ENCODE assay signal across 9 mouse cellular contexts in genomic region chr2:170131981-170132460, GRCm38 (mm10). TPM values are rescaled to one million over a fixed set of nuclear protein-coding genes. Genes with fewer than 3 reads are reported as not detected.
A peak's percentile ranks its signal among the peaks of the same experiment; 100 is the strongest.
DNase-seq lines count a peak whose midpoint lies in the region; ATAC-seq and TF ChIP-seq lines count a peak whose summit lies in the region.
"Had no signal": no experiment of that assay in that cellular context is flagged by ENCODE, and none has a peak within 500 bp of the region (broad histone marks: within the 10 kb centered on the region; RNA-seq: fewer than 3 reads in every experiment).

No protein-coding gene starts in this region.

- H3K27me3 ChIP-seq in heart, adult 2 months (ENCODE audit: control insufficient read depth, insufficient read depth, low read length) = no peaks in the 10 kb centered on the region
- H3K27me3 ChIP-seq in CH12.LX (replicated peaks) = no peaks in the 10 kb centered on the region
- no peaks in the 10 kb centered on the region for H3K27me3 ChIP-seq in forebrain, embryonic 16.5 days (replicated peaks; ENCODE audit: control insufficient read depth, insufficient read depth, low read length)
- H3K27me3 ChIP-seq in liver, embryonic 14.5 days (ENCODE audit: control insufficient read depth, insufficient read depth, low read length) = no peaks in the 10 kb centered on the region
- H3K27me3 ChIP-seq: Patski had no signal

- in situ Hi-C loops in CH12.LX (cut with MboI; ENCODE audit: low pct_ligation_motif_present, low pct_unique_long_range_greater_than_20kb, low sequenced_read_pairs) = no loop called here

- no peak for TF ChIP-seq CTCF in heart, adult 2 months (IDR thresholded peaks at IDR 0.05)
- TF ChIP-seq CTCF in CH12.LX (conservative IDR thresholded peaks at IDR 0.05 in 1 of 2, IDR thresholded peaks at IDR 0.05 in 1 of 2; ENCODE audit: low read depth in 2 of 2, low read length in 2 of 2) = no peak
- no peak for TF ChIP-seq CTCF in liver, embryonic 14.5 days (IDR thresholded peaks at IDR 0.05; ENCODE audit: low read depth)

- no peak for DNase-seq in heart, adult 2 months
- DNase-seq in heart, adult 8-10 months (ENCODE audit: low spot score) = no peak
- peak; percentile 38 for DNase-seq in CH12.LX (ENCODE audit: extremely low read depth)
- peak in 1 of 3 experiments; percentile 49 for DNase-seq in liver, embryonic 14.5 days (ENCODE audit: low read depth in 3 of 3, low spot score in 3 of 3)
- DNase-seq in cerebellum, adult 9-11 months = no peak
- DNase-seq in cerebellum, adult 18-20 months = no peak
- DNase-seq in frontal cortex, postnatal 25 days (ENCODE audit: low spot score in 2 of 2) = no peak

- ATAC-seq in forebrain, embryonic 16.5 days = no peak
- ATAC-seq in liver, embryonic 14.5 days (ENCODE audit: insufficient read depth) = no peak

- H3K4me2 ChIP-seq in CH12.LX (ENCODE audit: insufficient read depth, low read depth, poor library complexity, severe bottlenecking) = peak overlapping the region; percentile 44
- peak overlapping the region; percentile 56 for H3K4me2 ChIP-seq in forebrain, embryonic 16.5 days (ENCODE audit: low read length)
- peak overlapping the region; percentile 83 for H3K4me2 ChIP-seq in liver, embryonic 14.5 days (ENCODE audit: low read depth)

- H3K9me3 ChIP-seq in CH12.LX (replicated peaks; ENCODE audit: low read length) = no peaks in the 10 kb centered on the region
- H3K9me3 ChIP-seq in forebrain, embryonic 16.5 days (ENCODE audit: control insufficient read depth, low read length) = no peaks in the 10 kb centered on the region
- no peaks in the 10 kb centered on the region for H3K9me3 ChIP-seq in liver, embryonic 14.5 days (ENCODE audit: control insufficient read depth, low read length)

- dilution Hi-C loops in CH12.LX (cut with MboI; ENCODE audit: extremely low pct_ligation_motif_present, extremely low pct_unique_long_range_greater_than_20kb, low sequenced_read_pairs) = no loop called here

- H3K9ac ChIP-seq in heart, adult 2 months (ENCODE audit: low read depth, low read length) = no peak overlapping the region; the same call in 1 of the 2 replicates
- peak overlapping the region; percentile 82 for H3K9ac ChIP-seq in CH12.LX (ENCODE audit: insufficient read depth, low read depth)
- 0 out of 2 replicates have a peak overlapping the region, but pooled peaks have one; percentile 29 for H3K9ac ChIP-seq in forebrain, embryonic 16.5 days (replicated peaks; ENCODE audit: low read depth, low read length)
- peak overlapping the region; percentile 44 for H3K9ac ChIP-seq in liver, embryonic 14.5 days (replicated peaks)

- WGBS in heart, adult 2 months = 5% methylated on average over 10 of the region's 10 CpGs
- 3% methylated on average over 10 of the region's 10 CpGs for WGBS in forebrain, embryonic 16.5 days
- WGBS in liver, embryonic 14.5 days (ENCODE audit: insufficient replicate concordance) = 6% methylated on average over 10 of the region's 10 CpGs

- H3K27ac ChIP-seq in heart, adult 2 months = peak overlapping the region; percentile 91
- no peak overlapping the region for H3K27ac ChIP-seq in CH12.LX (ENCODE audit: insufficient read depth, low read depth)
- peak overlapping the region; percentile 63; the same call in 1 of the 2 replicates for H3K27ac ChIP-seq in forebrain, embryonic 16.5 days (ENCODE audit: low read length)
- H3K27ac ChIP-seq in liver, embryonic 14.5 days = peak overlapping the region; percentile 72

- intact Hi-C loops in heart, adult 2 months (cut with DNase I) = loop anchor here (2.0 to 5.0 kb wide), 2 partner anchors 77 to 380 kb away; no protein-coding TSS in a partner anchor

- H3K4me3 ChIP-seq in heart, adult 2 months = peak overlapping the region; percentile 70
- peak overlapping the region; percentile 28 to 97 (median 78) for H3K4me3 ChIP-seq in CH12.LX (replicated peaks in 1 of 3; ENCODE audit: low read depth in 2 of 3, low read length in 2 of 3, poor library complexity in 1 of 3)
- H3K4me3 ChIP-seq in forebrain, embryonic 16.5 days (replicated peaks; ENCODE audit: low read length) = peak overlapping the region; percentile 58
- H3K4me3 ChIP-seq in liver, embryonic 14.5 days (ENCODE audit: insufficient read depth in 1 of 2, low read depth in 2 of 2, low read length in 2 of 2) = peak overlapping the region; percentile 81 to 99

- no peak for TF ChIP-seq POLR2A in heart, adult 2 months (IDR thresholded peaks at IDR 0.05; ENCODE audit: insufficient read depth, low read depth, low read length)
- TF ChIP-seq POLR2A in CH12.LX (IDR thresholded peaks at IDR 0.05; ENCODE audit: low read depth, low read length) = peak; percentile 41; the same call in 1 of the 2 replicates

- no peak for TF ChIP-seq RAD21 in CH12.LX (IDR thresholded peaks at IDR 0.05; ENCODE audit: low read depth, low read length)

- H3K4me1 ChIP-seq in heart, adult 2 months (ENCODE audit: control insufficient read depth, insufficient read depth, low read length) = peaks cover 14% of the 10 kb centered on the region
- peaks cover 9 to 26% of the 10 kb centered on the region in 2 experiments for H3K4me1 ChIP-seq in CH12.LX (ENCODE audit: control insufficient read depth in 1 of 2, insufficient read depth in 2 of 2)
- peaks cover 48% of the 10 kb centered on the region for H3K4me1 ChIP-seq in forebrain, embryonic 16.5 days (replicated peaks; ENCODE audit: control insufficient read depth, insufficient read depth, low read length)
- peaks cover 48 to 58% of the 10 kb centered on the region in 2 experiments for H3K4me1 ChIP-seq in liver, embryonic 14.5 days (replicated peaks; ENCODE audit: control insufficient read depth in 2 of 2, insufficient read depth in 2 of 2, low read length in 1 of 2)

- H3K36me3 ChIP-seq in heart, adult 2 months (ENCODE audit: control insufficient read depth, insufficient read depth, low read length) = peaks cover 21% of the 10 kb centered on the region
- H3K36me3 ChIP-seq in CH12.LX (replicated peaks in 1 of 2; ENCODE audit: control insufficient read depth in 1 of 2, insufficient read depth in 1 of 2, low read length in 1 of 2) = no peaks in the 10 kb centered on the region
- no peaks in the 10 kb centered on the region for H3K36me3 ChIP-seq in forebrain, embryonic 16.5 days (ENCODE audit: control insufficient read depth, insufficient read depth)
- no peaks in the 10 kb centered on the region for H3K36me3 ChIP-seq in liver, embryonic 14.5 days (replicated peaks; ENCODE audit: control insufficient read depth, insufficient read depth, low read depth)

- peaks cover 4% of the 10 kb centered on the region for H3K79me2 ChIP-seq in heart, adult 2 months (replicated peaks; ENCODE audit: control insufficient read depth, insufficient read depth, low read length)
- H3K79me2 ChIP-seq in CH12.LX (replicated peaks; ENCODE audit: control insufficient read depth, extremely low read depth, insufficient read depth, poor library complexity, severe bottlenecking) = peaks cover 22% of the 10 kb centered on the region

- TF ChIP-seq EP300 in heart, adult 2 months (IDR thresholded peaks at IDR 0.05; ENCODE audit: insufficient read depth, low read depth, low read length) = no peak
- no peak; the same call in 1 of the 2 replicates for TF ChIP-seq EP300 in CH12.LX (IDR thresholded peaks at IDR 0.05; ENCODE audit: low read length)
- TF ChIP-seq EP300 in liver, embryonic 14.5 days (IDR thresholded peaks at IDR 0.05; ENCODE audit: low read depth) = no peak

TF ChIP-seq in CH12.LX, 34 proteins besides CTCF, POLR2A, EP300 and RAD21 (continues in another document):
- 0 out of 2 replicates have a peak, but pooled peaks have one; percentile 40 for TF ChIP-seq TCF12 (IDR thresholded peaks at IDR 0.05; ENCODE audit: low read depth, low read length)
- TF ChIP-seq MXI1 (IDR thresholded peaks at IDR 0.05; ENCODE audit: low read depth, low read length) = no peak
- no peak for TF ChIP-seq JUND (conservative IDR thresholded peaks at IDR 0.05; ENCODE audit: low read depth, low read length)
- peak; percentile 48 for TF ChIP-seq ZNF384 (IDR thresholded peaks at IDR 0.05; ENCODE audit: low read depth, low read length)
- peak; percentile 59 for TF ChIP-seq HCFC1 (IDR thresholded peaks at IDR 0.05; ENCODE audit: low read depth, low read length)
- TF ChIP-seq MEF2A (IDR thresholded peaks at IDR 0.05; ENCODE audit: borderline replicate concordance, low read depth, low read length) = peak; percentile 47; the same call in 1 of the 2 replicates
- TF ChIP-seq CHD2 (IDR thresholded peaks at IDR 0.05; ENCODE audit: low read length) = peak; percentile 68; the same call in 1 of the 2 replicates
- no peak; the same call in 1 of the 2 replicates for TF ChIP-seq ETS1 (conservative IDR thresholded peaks at IDR 0.05; ENCODE audit: low read depth, low read length)
- TF ChIP-seq E2F4 (IDR thresholded peaks at IDR 0.05; ENCODE audit: insufficient replicate concordance, low read depth, low read length) = no peak
- TF ChIP-seq MAZ (IDR thresholded peaks at IDR 0.05; ENCODE audit: low read depth, low read length) = peak; percentile 67; the same call in 1 of the 2 replicates
- peak; percentile 81 for TF ChIP-seq SIN3A (IDR thresholded peaks at IDR 0.05; ENCODE audit: low read length)
- TF ChIP-seq TBP (conservative IDR thresholded peaks at IDR 0.05; ENCODE audit: low read depth, low read length) = peak; percentile 83
- TF ChIP-seq MYC (IDR thresholded peaks at IDR 0.05; ENCODE audit: low read depth, low read length) = peak; percentile 15; the same call in 1 of the 2 replicates
- no peak for TF ChIP-seq ZKSCAN1 (IDR thresholded peaks at IDR 0.05; ENCODE audit: borderline replicate concordance, low read depth, low read length)
- no peak for TF ChIP-seq RCOR1 (conservative IDR thresholded peaks at IDR 0.05; ENCODE audit: low read depth, low read length)
- no peak for TF ChIP-seq MAX (IDR thresholded peaks at IDR 0.05; ENCODE audit: low read length)
- TF ChIP-seq BHLHE40 (IDR thresholded peaks at IDR 0.05; ENCODE audit: low read depth, low read length) = 0 out of 2 replicates have a peak, but pooled peaks have one; percentile 30
- 0 out of 2 replicates have a peak, but pooled peaks have one; percentile 32 for TF ChIP-seq NRF1 (IDR thresholded peaks at IDR 0.05; ENCODE audit: low read depth, low read length)
- TF ChIP-seq USF1 (IDR thresholded peaks at IDR 0.05; ENCODE audit: low read depth, low read length) = no peak
- peak; percentile 65; the same call in 1 of the 2 replicates for TF ChIP-seq CHD1 (IDR thresholded peaks at IDR 0.05; ENCODE audit: low read depth, low read length)

RNA-seq across cellular contexts. Expression of gene Zfp217, which starts 15.9 kb away (rescaled TPM):
- 1 to 10 TPM; 8.9 to 9.4 TPM for total RNA-seq in heart, adult 2 months (2021)
- polyA plus RNA-seq in heart, adult 2 months (2012; rRNA removed) = 5.2 and 9.7 TPM in 2 replicates
- total RNA-seq in heart, adult 8-10 months (2022) = 10 to 100 TPM in 1 of 4 experiments, 1 to 10 TPM in 3; 7.4 to 12.0 (median 8.9) TPM
- total RNA-seq in CH12.LX (2012; rRNA removed) (9.3 and 10.0 TPM in 2 replicates), CH12.LX (2014; rRNA removed) (5.3 and 5.6 TPM in 2 replicates)
- polyA plus RNA-seq in CH12.LX (2012; ENCODE audit: insufficient read length, low read depth) = 11.1 and 12.1 TPM in 2 replicates
- polyA plus RNA-seq in forebrain, embryonic 16.5 days (2015; fragmentation: Nextera tagmentation; extraction: Ambion mirVana) = 1.4 and 1.5 TPM in 2 replicates
- polyA plus RNA-seq in liver, embryonic 14.5 days (2012; rRNA removed) = 4.2 and 4.8 TPM in 2 replicates
- polyA plus RNA-seq in liver, embryonic 14.5 days (2014; fragmentation: Nextera tagmentation; extraction: Ambion mirVana) = 2.3 and 3.5 TPM in 2 replicates
